13 mouse cellular contexts compared by ENCODE assay signal in genomic region chr11:83871780-83872554, GRCm38 (mm10). TPM values are rescaled to one million over a fixed set of nuclear protein-coding genes. Genes with fewer than 3 reads are reported as not detected.
A peak's percentile ranks its signal among the peaks of the same experiment; 100 is the strongest.
DNase-seq lines count a peak whose midpoint lies in the region; ATAC-seq lines count a peak whose summit lies in the region.
"Had no signal": no experiment of that assay in that cellular context is flagged by ENCODE, and none has a peak within 500 bp of the region (broad histone marks: within the 10 kb centered on the region; RNA-seq: fewer than 3 reads in every experiment).

No protein-coding gene starts in this region.

- intact Hi-C loops in left cerebral cortex, postnatal 10 days (cut with DNase I), result loop anchor here (5.0 kb wide), 1 partner anchor 35 kb away; no protein-coding TSS in a partner anchor

- ATAC-seq in common myeloid progenitor, adult 5-6 weeks (replicated peaks; ENCODE audit: low read depth, poor library complexity, severe bottlenecking), result peak; percentile 90
- peak; percentile 70 for ATAC-seq in megakaryocyte, adult 5-6 weeks (ENCODE audit: poor library complexity, severe bottlenecking)
- ATAC-seq: forebrain, embryonic 15.5 days had no signal

- peak; percentile 11 for DNase-seq in left cerebral cortex, adult 11 months (ENCODE audit: low spot score)
- no peak for DNase-seq in left cerebral cortex, postnatal 10 days (ENCODE audit: extremely low spot score in 1 of 2, low spot score in 2 of 2)
- DNase-seq in 416B (ENCODE audit: low read depth) (peak; percentile 43), MN1 (ENCODE audit: low spot score) (no peak)
- no peak for DNase-seq in adrenal gland, postnatal 36 days
- DNase-seq: cerebellum, postnatal 14 days; gastrocnemius, postnatal 14 days; lung, embryonic 14.5 days; midbrain, embryonic 14.5 days; thymus, postnatal 25 days had no signal

RNA-seq across cellular contexts. Expression of gene Hnf1b, which starts 22.1 kb away (rescaled TPM):
- total RNA-seq in left cerebral cortex, postnatal 10 days (2021), result under 1 TPM; 0.14 to 0.19 TPM
- not detected in 2 replicates for total RNA-seq in common myeloid progenitor, adult 5-6 weeks (2017)
- total RNA-seq in megakaryocyte, adult 5-6 weeks (2015), result not detected in 2 replicates
- total RNA-seq in megakaryocyte, adult 5-6 weeks (2017), result not detected in 2 replicates
- not detected for total RNA-seq in adrenal gland, postnatal 36 days (2021)
- total RNA-seq: gastrocnemius, postnatal 14 days had no signal

Comparison
In these comparisons a context has a peak if more than half of its experiments do, and no peak if none do; other contexts are left out.
1. DNase-seq: peak in left cerebral cortex, adult 11 months (single experiment) and 416B (single experiment); none in left cerebral cortex, postnatal 10 days (0 of 2), MN1 (single experiment) and adrenal gland, postnatal 36 days (0 of 2).